Mouse (Mus musculus): ENCODE measurements around the gene Itga6.

Gene Itga6

DNA sequence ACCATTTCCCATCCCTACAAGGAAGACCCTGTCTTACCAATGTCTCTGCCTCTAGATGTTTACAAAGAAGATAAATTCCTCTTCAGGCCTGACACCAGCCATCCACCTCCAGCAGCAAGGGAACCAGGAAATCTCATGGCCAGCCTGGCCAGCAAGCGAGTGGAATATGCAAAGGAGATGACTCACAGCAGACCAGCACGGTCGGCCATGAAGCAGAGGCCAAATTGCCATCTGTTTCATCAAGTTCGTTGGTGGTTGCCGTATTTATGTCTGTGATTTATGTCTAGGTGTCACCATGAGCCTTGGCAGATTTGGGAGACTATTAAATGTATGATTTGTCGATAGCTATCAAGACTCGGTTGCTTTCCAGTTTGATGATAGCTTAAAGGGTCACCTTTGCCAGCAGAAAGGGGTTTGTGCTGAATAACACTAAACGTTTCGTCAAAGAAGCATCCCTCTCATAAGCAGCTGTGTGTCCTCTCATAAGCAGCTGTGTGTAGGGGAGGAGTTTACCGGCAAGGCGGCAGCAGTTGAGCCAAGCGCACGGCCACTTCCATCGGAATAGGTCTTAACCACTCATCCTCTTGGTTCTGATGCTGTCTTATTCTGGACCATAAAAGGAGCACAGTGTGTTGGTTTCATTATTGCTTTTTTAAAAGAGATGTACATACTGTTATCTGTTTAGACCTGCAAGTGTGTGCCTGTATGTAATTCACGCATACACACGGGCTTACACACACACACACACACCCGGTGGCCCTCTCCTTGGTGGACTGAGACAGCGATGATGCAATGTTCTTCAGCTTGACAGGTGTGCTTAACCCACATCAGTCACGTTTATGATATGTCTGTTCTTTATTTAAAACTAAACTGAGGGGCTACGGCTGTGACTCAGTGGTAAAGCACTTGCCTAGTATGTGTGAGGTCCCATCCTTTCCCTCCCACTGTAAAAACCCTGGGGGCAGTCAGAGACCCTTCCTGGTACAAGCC lies 14.5 kb upstream of the Itga6 start:
- DNase-seq (ENCODE audit: extremely low read depth, low read depth, low spot score): no peak

DNA sequence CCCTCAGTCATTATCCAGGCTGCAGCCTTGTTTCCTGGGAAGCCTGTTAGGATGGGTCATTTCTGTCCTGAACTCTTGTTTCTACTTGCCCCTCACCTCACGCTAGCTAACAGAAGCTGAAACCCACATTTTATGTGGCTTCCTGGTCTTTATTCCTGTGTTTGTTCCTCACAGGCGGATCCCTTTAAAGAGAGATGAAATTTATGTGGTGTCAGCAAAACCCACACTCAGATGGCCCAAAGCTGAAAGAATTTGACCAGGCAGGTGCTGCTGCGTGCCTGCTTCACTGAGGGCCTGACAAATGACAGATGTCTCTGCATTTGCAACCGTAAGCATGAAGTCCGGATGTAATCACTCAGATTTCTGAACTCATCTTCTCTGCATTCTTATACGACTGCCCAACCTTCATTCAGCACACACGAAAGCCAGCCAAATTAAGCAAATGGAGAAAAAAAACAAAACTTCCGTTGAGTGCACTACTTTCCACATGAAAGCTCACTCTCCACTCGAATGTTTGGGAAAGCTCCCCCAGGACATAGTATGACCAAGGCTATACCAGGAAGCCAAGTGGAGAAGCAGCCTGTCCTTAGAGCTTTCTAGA lies 10.5 kb upstream of the Itga6 start:
- no peak for DNase-seq (ENCODE audit: extremely low read depth, low read depth, low spot score)

DNA sequence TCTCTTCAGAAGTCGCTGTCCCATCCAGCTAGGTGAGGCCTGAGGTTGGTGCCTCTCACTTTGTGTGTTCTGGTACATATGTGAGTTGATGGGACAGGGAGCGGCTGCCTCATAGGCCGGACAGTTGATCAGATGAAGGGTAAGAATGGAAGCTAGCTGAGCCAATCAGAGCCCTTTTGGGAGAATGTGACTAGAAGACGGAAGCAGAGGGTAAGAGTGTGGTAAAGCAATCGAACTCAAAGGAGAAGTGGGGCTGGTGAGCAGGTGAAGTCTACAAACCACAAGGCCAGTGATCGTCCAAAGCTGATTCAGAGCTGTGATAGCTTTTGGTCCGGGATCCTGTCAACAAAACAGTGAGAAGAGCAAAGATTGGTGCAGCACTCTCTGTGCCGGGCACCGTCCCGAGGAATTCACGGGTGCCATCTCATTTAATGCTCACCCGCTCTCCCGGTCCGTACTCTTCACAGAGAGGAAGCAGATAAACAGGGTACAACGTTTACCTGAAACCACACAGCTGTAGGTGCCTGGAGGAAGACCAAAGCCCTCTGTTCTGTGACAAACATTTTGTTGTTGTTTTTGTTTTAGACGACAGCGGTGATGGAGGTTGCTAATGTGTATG lies 9.8 kb upstream of the Itga6 start:
- DNase-seq (ENCODE audit: extremely low read depth, low read depth, low spot score): no peak

DNA sequence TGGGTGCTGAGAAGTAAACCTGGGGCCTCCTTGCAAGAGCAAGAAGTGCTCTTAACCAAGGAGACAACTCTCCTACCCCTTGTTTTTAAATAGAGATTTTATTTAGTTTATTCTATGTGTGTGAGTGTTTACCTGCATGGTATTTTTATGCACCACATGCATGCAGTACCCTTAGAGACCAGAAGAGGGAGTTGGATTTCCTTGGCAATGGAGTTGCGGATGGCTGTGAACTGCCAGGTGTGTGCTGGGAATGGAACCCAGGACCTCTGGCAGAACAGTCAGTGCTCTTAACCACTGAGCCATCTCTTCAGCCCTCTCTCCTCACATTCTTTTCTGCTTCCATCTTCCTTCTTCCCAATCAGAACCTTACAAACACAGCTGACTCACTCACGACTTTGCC lies 9.2 kb upstream of the Itga6 start:
- DNase-seq (ENCODE audit: extremely low read depth, low read depth, low spot score): no peak

DNA sequence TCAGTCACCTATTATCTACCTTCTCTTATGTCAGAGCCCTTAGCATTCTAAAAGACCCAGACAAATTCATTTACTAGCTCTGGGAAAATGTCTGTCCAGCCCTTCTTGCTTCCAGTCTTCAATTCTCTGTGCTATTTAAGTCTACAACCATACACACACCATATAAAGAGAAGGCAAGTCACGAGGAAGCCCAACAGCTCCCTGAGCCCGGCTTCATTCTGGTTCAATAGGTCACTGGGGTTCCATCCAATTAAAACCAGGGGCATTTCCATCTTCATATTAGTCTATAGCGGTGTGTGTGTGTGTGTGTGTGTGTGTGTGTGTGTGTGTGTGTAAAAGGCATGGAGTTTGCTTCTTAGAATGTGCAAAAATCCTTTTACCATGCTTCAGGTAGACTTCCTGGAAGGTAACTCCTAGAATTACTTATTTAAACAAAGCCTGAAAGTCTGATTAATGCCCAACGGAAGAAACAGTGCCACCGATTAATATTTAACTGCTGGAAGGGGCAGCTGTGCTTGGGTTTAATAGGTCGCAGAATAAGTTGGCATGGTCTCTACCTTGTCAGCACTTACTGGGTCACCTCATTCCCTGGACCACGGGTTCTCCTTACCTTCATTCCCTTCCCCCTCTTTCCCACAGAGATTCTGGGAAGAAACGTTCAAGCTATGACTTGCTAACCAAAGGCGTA lies 6.1 kb upstream of the Itga6 start:
- DNase-seq (ENCODE audit: extremely low read depth, low read depth, low spot score): no peak

DNA sequence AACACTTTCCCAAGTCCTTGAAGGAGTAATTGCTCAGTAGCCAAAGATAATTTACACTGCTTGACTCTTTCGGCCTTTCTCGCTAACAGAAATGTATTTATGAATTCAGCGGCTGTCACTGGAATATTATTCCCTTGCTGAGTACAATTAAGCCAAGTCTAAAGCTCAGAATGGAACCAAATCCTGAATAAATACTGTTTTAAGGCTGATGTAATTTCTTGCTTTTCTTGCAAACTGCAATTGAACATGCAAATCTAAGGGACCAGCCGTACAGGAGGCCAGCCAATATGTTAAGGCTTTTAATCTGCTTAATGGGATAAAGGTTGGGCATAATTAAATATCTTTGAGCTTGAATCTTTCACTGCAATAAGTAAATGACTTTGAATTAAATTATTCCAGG lies 2.9 kb upstream of the Itga6 start:
- DNase-seq (ENCODE audit: extremely low read depth, low read depth, low spot score): no peak

DNA sequence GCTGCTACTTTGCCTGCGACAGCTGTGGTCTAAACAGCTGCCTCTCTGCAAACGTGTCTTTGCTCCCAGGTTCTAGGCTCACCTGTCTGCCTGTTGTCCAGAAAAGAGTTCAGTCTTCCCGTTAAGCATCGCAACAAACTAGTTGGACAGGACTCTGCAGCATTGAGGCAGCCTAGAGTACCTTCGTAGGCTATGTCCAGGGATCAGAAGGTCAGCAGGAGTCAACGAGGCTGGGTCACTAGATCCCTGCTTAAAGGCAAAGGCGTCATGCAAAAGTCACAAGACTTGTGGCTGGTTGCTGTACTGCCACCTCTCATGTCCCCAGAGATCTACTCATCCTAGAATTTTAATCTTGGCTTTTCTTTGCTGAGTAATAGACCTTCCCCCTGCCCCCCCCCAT lies 2.0 kb upstream of the Itga6 start:
- DNase-seq (ENCODE audit: extremely low read depth, low read depth, low spot score): no peak

DNA sequence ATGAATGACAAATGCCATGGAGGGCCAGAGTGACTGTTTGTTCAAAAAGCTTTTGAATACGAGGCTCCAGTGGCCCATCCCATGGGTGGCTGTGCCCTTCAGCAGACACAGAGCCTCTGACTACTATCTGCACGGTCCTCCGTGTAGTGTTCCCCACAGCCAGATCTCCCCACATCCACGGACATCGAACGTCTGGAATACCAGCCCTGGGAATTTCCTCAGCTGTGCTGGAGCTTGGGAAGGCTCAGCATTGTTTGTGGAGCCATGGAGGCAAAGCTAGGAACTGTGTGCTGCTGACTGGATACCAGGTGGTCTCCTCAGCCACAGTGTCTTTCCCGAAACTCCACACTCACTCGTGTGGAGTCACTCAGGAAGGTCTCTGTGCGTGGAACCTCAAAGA lies 1.1 kb upstream of the Itga6 start:
- no peak for DNase-seq (ENCODE audit: extremely low read depth, low read depth, low spot score)

DNA sequence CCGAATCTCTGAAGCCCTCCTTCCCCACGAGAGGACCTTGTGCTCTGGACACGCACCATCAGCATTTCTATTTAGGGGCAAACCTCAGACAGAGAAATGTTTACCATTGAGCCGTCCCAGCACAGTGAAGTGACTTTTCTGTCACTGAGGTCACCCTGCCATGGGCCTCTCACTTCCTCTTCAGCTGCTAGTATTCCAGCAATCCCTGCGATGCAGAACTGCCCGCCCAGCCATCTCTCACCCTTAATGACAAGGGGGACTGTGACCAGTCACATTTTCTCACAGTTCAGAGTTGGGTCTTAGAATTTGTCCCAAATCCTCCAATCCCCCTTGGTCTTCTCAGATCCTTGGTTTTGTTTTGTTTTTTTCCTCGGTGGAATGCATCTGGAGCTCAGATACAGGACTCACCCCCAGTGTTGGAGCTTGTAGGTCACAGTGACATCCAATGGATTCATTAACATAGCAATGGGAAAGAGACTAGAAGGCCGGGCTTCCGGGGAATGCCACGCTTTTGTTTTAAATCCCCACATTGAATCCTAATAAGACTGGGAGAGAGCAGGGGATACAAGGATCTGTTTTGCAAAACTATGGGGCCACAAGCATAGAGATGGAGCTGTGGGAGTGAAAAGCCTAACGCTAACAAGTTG lies 432 bp upstream of the Itga6 start:
- no peak for DNase-seq (ENCODE audit: extremely low read depth, low read depth, low spot score)

DNA sequence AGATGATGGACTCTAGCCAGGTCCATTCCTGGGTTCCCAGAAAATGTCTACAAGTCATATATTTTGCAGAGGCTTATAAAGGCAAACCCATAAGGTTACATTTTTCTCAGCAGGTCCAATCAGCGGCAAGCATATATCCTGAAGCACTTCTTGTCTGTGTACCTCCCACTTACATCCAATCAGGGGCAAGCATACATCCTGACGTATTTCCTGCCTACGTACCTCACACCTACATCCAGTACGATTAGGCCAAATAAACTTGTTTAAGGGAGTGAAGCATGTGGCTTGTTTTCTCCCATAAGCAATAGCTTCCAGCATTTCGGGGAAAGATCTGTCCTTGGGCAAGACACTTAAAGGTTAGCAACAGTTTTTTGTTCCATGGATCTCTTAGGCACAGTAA lies 3.0 kb downstream of the Itga6 start:
- DNase-seq (ENCODE audit: extremely low read depth, low read depth, low spot score): no peak

DNA sequence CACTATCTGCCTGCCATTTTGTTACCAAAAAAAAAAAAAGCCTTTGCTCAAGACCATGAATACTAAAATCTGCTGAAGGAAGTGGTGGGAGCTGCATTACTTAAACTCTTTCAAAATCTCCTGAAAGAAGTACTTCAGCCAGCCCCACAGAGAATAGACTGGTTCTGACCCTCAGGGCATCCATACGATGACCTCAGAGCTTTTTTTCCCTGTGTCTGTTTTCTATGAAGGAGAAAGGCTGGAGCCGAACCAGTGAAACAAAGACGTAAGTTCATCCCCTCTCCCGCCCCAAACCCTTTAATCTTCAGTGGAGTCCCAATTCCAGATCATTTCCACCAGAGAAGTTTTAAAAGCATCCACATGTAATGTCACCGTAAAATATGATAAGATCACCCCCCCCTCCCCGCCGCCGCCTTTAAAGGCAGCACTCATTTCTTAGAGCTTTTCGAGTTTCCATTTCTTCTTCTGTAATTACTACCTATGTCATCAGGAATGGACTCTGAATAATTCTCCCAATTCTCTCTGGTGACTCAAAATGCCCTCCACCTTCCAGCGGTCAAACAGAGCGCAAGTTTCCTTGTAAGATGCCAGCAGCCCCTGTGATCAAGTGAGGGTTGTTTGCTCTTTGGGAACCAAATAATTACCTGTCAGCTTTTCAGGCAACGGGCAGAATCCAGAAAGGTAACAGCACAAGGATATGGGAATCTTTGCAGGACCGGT lies 4.1 kb downstream of the Itga6 start:
- no peak for DNase-seq (ENCODE audit: extremely low read depth, low read depth, low spot score)

DNA sequence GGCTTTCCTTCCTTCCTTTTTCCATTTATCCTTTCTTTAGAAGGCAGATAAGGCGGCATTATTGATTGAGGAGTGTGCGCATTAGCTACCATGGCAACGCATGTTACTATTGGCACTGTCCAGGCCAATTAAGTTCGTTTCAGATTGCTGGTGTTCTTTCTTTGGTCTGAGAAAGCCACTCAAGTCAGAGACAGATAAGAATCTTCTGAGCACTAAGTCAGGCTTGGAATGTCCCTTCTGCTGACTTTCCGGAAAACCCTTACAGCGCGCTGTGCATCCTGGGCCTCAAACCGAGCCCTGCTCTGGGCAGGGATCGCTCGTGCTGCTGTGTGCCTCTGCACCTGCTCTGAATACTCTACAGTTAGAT lies 4.7 kb downstream of the Itga6 start:
- DNase-seq (ENCODE audit: extremely low read depth, low read depth, low spot score): no peak

DNA sequence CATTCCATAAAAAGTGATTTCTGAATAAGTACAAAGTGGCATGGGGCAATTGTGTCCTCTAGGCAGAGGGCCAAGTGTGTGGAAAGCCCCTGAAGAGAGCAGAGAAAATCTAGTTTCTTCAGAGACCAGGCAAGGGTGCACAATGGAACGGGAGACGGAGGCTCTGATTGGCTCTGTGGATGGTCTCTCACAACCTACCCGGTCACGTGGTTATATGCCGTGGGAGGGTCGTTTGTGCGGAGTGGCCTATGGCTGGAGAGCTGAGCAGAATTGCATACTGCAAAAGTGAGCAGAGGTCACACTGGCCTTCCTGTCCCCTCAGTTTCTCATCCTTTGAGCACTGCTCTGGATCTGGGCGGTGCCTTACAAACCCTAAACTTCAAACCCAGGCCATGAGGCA lies 5.9 kb downstream of the Itga6 start:
- no peak for DNase-seq (ENCODE audit: extremely low read depth, low read depth, low spot score)

DNA sequence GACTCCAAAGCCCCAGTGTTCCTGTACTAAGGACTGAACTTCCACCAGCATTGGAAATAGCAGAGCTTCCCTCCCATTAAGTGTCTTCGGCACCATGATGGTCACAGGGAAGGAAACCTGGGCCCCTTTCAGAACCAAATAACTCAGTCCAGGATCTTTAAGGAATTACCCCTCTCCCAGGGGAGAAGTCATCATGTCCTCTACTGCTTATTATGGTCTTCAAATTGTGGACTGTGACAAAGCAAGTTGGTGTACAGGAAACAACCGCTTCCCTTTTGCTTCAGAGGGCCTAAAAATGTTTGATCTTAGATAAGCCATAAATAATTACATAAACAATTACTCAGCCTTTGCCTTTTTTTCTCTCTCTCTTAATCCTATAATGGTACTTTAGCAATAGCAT lies 6.4 kb downstream of the Itga6 start:
- DNase-seq (ENCODE audit: extremely low read depth, low read depth, low spot score): no peak

DNA sequence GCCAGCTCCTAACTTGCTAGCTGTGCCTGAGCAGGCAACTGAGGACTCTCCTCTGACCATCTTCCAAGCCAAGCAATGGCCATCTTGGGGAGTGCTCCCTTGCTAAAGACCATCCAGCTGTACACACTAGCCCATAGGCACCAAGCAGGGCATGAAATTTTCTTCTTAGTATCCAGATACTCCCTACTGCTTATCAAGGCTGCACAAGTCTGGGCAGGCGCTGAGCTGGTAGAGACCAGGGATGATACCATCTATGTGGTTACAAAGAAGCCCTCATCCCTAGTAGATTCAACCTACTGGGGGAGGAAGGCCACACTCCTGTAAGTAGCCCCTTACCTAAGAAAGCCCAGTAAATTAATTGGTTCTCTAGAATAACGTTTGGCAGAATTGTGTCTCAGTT lies 7.0 kb downstream of the Itga6 start:
- DNase-seq (ENCODE audit: extremely low read depth, low read depth, low spot score): no peak

DNA sequence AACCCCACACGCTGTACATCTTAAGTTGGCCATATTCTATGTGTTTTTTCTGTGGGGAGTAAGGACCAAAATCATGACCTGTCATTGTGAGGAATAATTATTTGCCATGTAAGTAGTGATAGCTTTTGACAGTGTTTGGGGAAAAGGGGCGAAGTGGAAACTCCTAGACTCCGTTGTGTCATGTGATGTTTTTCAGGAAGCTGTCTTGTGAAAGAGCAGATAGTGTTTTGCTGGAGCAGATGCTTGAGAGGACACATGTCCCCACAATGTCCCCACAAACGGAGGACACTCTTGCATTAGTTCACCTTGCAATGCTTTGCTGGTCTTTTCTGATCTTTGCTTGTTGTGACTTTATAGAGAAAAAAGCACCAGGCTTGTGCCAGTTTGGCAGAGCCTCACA lies 7.7 kb downstream of the Itga6 start:
- no peak for DNase-seq (ENCODE audit: extremely low read depth, low read depth, low spot score)

DNA sequence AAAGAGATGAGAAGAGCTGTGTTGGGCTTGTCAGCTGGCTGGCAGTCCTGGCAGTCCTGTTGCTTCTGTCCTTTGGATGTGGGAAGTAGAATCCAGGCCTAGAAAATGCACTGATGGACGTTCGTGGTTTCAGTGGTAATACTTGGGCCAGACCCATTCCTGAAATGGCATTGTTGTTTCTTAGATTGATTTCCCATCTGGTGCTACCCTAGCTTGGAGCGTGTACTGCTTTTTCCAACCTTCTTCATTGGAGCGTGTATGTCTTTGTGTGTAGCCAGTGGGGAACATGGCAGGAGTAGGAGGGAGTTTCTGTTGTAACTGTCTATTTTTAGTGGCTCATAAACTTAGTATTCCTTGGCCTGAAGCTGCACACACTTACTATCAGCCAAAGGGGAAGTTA lies 10.3 kb downstream of the Itga6 start:
- no peak for DNase-seq (ENCODE audit: extremely low read depth, low read depth, low spot score)

DNA sequence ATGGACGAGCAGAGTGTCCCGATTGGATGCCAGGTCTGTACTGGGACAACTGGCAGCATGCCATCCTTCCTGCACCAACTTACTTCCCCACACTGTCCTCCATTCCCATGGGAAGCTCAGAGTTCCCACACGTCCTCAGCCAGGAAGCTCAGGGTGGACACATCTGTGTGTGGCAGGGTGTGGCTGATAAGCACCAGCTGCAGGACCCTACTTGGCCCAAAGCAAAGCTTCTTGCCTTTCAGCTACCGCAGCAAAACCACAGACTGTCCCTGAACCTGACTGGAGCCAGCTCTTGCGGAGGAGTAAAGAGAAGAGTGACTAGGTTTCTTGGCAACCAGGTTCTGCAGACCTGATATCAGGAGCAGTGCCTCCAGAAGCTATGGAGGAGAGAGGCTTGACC lies 11.7 kb downstream of the Itga6 start:
- DNase-seq (ENCODE audit: extremely low read depth, low read depth, low spot score): no peak

DNA sequence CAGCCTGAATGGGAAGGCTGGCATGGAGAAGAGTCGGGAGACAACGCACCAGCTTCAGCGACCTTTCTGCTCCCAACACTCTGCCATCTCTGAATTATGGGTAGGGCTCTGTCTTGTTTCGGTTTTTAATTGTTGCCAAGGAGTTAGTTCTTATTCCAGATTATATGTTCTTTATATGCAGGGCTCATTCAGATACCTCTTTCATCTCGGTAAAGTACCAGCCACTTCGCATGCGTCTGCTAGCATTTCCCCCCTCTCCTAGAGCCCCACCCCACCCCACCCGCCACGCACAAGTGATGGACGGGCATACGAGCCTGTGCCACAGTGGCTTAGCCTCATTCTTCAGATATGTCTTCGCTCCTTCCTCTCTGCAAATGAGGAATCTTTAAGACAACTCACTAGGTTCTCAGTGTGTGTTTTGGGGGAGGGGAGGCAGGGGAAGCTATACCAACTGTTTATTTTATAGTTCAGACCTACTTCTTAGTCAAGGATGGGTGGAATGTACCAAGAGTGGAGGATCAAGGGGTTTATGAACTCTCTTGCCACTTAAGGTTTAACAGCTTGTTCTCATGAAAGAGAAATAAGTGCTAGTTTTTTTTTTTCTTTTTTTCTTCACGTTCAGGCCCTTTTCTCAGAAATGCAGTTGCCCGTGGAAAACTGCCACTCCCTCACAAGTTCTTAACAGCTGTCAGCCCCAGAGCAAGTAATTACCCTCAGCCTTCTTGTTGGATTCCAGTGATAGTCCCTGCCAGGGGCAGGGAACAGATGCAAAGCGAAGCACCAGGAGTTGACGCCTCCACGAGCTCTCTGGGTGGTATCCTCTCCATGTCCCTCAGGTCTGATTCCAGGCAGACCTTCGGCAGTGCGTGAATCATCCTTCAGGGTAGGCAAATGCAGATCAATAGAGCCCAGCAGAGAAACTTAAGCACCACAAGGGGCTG lies 13.4 kb downstream of the Itga6 start:
- no peak for DNase-seq (ENCODE audit: extremely low read depth, low read depth, low spot score)
